Mouse (Mus musculus): ENCODE data around the gene Arhgap45. TPM values are rescaled to one million over a fixed set of nuclear protein-coding genes. Genes with fewer than 3 reads are reported as not detected.

Arhgap45 gene
- total RNA-seq, 1 experiment from 2014 or later, result 365 TPM

DNA sequence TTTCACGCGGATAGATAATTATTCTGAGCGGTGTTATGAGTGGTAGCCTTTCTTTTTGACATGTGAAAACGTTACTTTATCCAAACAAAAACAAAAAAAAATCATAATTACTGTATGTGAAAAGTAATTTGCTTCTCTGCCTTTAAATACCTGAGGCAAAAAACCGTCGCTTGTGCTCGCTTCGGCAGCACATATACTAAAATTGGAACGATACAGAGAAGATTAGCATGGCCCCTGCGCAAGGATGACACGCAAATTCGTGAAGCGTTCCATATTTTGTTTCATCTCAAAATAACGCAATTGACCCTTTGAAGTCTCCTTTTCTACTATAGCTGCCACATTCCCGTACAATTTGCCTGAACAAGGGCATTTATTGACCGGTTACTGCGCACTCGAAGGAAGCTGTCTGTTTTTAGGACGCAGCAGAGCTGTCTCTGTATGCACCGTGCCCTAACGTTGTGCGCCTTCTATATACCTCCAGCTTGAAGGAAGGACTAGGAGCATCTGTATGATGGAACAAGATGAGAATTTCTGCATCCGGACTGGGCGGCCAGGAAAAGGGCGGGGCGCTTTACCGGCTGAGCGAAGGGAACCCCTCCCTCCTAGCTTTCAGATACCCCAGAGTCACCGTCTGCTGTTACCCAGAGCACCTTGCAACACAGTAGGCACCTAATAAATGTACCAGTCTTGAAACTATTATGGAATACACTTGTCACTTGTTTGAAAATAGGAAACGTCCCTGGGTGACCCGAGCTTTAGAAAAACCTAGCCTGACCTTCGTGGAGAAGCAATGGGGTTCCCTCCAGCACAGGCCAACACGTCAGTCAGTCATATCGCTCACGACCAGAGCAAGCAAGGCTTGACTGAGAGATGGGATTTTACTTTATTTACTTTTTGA is 30.9 kb upstream of the Arhgap45 start:
- ATAC-seq (replicated peaks; ENCODE audit: insufficient number of reproducible peaks, low FRiP score, low TSS enrichment, poor library complexity, severe bottlenecking), result peak; percentile 2; the same call in 1 of the 2 replicates

DNA sequence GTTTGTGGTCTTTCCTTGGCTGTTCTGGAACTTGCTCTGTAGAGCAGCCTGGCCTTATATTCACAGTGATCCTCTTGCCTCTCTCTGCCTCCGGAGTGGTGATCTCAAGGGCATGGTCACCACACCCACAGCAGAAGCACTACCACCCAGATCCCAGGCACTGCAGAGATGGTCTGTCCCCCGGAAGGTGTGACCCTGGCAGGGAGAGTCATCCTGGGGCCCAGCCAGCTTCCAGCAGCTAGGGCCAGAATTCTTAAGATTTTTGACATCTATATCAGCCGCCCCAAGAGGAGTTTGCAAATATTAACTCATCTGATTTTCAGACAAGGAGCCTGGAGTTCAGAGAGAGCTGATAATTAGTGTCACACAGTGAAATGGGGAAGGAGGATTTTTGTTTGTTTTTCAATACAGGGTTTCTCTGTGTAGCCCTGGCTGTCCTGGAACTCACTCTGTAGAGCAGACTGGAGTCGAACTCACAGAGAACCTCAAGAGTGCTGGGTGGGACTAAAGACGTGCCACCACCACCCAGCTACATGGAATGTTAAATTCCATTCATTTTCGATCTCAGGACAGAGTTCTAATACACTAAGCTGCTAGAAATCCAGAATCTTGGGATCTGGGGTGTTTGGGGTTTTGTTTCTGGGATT is 30.1 kb upstream of the Arhgap45 start:
- no peak for ATAC-seq (replicated peaks; ENCODE audit: insufficient number of reproducible peaks, low FRiP score, low TSS enrichment, poor library complexity, severe bottlenecking)

DNA sequence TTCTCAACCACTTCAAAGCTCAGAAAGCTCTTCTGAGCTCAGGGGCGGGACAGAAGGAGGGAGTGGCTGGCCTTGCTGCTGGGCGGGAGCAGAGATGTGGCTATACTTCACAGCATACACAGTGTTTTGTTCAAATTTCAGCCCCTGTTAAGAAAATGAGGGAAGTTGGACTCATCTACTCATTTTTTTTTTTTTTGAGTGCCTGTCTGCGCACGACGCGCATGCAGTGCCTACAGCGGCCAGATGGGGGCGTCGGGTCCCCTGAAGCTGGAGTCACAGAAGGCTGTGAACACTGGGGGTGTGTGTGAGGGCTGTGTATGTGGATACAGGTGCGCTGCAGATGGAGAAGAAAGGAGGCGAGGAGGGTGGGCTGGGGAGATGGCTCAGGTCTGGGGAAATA is 29.5 kb upstream of the Arhgap45 start:
- ATAC-seq (replicated peaks; ENCODE audit: insufficient number of reproducible peaks, low FRiP score, low TSS enrichment, poor library complexity, severe bottlenecking), result peak; percentile 32

DNA sequence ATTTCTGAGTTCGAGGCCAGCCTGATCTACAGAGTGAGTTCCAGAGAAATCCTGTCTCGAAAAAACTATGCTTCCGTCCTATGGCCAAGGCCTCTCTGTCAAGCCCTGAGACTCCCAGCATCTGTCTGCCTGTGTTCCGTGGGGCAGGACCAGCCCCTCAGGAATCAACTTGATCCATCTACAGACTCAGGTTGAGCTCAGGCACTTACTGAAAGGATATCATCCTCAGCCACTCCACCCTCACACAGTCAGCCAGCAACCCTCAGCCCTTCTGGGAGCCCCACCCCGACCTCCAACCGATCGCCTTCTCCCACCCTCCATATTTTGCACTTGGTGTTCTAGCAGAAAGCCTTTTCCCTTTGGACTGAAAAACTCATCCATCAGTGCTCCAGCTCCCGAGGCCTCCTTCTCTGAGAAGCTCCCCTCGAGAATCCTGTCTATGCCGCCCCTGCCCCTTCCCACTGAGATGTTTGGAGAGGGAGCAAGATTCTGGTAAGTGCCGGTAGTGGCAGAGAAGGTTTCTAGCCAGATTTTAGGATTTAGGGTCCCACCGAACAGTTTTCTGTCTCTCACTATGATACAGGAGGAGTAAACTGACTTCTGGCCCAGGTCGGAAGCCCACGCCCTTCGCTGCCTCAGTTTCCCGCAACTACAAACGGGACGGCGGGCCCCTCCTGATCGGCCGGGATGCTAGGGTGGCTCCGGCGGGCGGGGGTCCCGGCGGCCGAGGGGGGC is 28.5 kb upstream of the Arhgap45 start:
- no peak for ATAC-seq (replicated peaks; ENCODE audit: insufficient number of reproducible peaks, low FRiP score, low TSS enrichment, poor library complexity, severe bottlenecking)

DNA sequence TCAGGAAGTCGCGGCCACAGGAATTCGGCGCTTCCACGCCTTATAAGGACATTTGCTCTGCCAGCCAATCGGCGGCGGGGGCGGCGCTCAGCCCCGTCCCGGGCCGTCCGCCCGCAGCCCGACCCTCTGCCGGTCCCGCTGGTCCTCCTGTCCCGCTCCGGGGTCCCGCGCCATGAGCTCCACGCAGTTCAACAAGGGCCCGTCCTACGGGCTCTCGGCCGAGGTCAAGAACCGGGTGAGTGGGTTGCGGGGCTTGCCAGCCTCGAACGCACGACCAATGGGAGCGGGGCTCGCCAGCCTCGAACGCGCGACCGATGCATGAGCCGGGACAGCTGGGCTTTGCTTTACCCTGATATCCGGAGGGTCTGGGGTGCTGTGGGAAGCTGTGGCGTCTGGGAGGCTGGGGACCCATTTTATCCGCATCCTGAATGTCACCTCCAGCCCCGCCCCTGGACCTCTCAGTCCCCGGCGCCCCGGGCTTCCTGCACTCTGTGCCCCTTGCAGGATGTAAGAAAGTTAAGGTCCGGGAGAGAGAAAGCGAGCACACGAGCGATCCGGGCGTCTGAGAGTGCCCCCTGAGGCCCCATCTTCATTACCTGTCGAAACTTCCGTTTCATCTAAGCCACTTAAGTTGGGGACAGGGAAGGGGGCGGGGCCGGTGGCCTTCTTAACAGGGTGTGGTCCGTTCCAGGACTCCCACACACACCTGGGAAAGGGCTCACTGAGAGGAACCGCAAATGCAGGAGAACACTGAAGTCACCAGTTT is 27.8 kb upstream of the Arhgap45 start, which contains the start of gene Cnn2:
TSS of gene Cnn2 (plus strand) at position 79 of the 766 bp plus-strand sequence.
- ATAC-seq (replicated peaks; ENCODE audit: insufficient number of reproducible peaks, low FRiP score, low TSS enrichment, poor library complexity, severe bottlenecking), result no peak

DNA sequence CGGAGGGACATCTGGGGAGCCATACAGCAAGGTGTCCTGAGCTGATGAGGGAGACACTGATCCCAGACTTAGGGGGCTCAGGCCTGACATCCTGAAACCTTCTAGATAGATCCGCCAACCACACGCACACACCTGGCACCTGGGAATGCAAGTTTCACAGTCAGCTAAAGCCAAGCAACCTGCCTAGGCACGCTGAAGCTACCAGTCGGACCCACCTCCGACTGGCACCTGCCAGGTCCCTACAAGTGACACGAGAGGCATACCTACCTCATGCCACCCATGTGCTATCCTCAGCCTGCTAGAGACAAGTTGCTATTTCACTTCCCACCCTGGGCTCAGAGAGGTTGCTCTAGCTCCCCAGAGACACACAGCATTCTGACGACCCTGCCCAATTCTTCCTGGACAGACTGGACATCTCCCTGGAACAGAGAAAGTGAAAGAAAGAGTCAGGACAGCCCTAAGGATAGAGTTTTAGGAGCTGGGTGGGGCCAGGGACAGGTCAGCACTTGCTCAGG is 27.1 kb upstream of the Arhgap45 start:
- no peak for ATAC-seq (replicated peaks; ENCODE audit: insufficient number of reproducible peaks, low FRiP score, low TSS enrichment, poor library complexity, severe bottlenecking)

DNA sequence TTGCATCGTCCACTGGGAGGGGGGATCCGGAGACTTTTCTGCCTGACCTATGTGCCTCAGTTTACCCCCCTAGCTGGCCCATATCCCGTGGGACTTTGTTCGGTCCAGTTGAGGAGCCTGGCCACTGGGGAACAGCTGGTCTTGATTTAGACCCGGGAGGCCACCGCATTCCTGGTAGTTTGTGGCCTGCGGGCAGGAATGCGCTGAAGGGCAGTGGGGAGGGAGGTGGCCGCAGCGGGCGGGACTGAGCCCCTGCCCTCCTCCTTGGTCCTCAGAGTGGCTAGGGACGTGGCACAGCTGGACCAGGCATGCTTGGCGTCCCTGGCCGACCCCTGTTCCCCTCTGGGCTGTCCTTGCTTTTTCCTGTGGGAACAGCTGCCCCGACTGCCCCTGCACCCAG is 26.6 kb upstream of the Arhgap45 start:
- ATAC-seq (replicated peaks; ENCODE audit: insufficient number of reproducible peaks, low FRiP score, low TSS enrichment, poor library complexity, severe bottlenecking), result no peak

DNA sequence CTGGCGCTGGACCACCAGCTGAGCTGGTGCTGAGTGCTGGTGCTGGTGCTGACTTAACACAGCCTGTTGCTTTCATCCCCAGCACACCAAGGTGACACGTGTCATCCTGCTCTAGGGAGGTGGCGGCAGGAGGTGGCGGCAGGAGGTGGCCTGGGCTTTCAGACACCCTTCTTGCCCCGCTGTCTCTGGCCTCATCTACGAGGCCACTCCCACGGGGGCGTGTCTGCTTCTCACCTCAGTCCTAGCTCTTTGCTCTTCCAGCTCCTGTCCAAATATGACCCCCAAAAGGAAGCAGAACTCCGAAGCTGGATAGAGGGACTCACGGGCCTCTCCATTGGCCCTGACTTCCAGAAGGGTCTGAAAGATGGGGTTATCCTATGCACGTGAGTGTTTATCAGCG is 25.4 kb upstream of the Arhgap45 start:
- no peak for ATAC-seq (replicated peaks; ENCODE audit: insufficient number of reproducible peaks, low FRiP score, low TSS enrichment, poor library complexity, severe bottlenecking)

DNA sequence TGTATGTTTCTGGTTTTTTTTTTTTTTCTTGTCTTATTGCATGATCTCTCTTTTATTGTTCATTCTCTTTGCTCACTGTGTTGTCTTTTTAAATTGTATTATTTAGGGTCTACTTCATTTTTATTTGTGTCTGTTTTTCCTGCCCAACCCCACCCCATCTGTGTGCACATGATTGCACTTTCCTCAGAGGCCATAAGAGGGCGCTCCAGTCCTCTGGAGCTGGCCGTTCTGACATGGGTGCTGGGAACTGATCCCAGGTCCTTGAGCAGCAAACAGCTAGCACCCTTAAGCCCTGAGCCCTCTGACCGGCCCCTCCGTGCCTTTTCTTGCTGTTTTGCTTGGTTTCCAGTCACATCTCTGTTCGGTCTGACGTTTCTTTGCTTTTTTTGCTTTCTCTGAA is 24.9 kb upstream of the Arhgap45 start:
- ATAC-seq (replicated peaks; ENCODE audit: insufficient number of reproducible peaks, low FRiP score, low TSS enrichment, poor library complexity, severe bottlenecking), result no peak

DNA sequence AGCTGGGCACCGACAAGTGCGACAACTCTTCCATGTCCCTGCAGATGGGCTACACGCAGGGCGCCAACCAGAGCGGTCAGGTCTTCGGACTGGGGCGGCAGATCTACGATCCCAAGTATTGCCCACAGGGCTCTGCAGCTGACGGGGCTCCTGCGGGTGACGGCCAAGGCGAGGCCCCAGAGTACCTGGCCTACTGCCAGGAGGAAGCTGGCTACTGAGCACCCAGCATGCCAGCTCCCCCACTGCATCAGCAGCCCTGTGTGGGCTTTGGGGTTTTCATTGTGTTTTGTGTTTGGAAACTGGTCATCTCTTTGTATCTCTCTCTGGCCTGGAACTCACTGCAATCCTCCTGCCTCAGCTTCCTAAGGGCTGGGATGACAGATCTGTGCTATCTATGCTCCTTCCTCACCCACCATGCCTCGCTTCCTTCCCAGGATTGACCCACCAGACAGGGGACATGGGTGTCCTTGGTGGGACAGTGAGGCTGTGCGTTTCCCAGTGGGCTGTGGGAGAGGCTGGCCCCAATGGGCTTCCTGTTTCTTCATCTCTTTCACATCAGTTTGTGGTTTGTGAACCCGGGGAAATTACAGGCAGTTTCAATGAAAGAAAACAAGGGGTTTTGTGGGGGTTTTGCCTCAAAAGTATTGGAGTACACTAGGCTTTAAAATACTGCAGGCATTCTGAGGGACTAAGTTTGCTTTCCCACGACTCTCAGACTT is 21.9 kb upstream of the Arhgap45 start:
- 0 out of 2 replicates have a peak, but pooled peaks have one; percentile 14 for ATAC-seq (replicated peaks; ENCODE audit: insufficient number of reproducible peaks, low FRiP score, low TSS enrichment, poor library complexity, severe bottlenecking)

DNA sequence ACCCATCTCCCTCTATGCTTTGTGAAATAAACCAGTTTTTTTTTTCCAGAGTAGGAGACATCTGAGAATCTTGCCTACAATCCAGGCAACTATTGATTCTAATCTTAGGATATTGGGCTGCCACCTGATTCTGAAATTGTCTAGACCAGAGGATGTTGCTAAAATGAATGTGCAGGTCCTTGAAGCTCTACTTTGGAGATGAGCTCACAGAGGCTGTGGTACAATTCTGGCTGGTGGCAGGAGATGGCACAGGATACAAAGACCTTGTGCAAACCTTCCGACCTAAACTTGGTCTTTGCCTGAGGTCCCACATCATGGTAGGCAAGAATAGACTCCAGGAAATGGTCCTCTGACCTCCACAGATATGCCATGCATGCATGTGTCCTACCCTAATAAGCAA is 20.8 kb upstream of the Arhgap45 start:
- no peak for ATAC-seq (replicated peaks; ENCODE audit: insufficient number of reproducible peaks, low FRiP score, low TSS enrichment, poor library complexity, severe bottlenecking)

DNA sequence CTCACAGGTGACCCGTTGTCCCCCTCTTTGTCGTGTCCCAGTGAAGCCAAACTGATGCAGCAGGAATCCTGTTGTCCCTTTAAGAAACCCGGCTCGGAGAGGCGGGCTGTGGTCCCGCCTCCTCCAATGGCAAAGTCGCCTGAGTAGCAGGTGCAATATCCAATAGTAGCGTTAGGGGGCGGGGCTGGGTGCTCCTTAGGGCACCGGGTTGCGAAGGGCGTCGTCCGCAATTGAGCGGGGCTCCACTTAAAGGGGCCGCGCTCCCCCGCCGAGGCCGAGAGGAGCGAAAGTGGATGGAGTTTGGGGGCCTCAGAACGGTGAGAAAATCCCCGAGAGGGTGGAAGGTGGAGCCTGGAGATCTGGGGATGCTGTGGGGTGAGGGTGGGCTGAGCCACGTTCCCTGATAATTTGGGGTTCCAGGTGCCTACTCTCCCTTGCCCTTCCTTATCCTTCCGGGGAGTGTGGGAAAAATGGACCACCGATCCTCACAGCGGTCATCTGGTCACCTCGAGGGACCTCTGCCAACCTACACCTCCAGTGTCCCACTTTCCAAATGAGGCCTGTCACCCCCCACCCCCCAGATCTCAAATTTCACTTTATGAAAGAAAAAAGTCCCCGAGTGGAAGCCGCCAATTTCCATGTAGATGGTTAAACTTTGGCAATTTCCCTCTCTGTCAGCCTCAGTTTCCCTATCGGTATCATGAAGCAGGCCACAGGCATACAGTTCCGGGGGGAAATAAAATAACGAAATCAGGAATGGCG is 20.0 kb upstream of the Arhgap45 start, which contains the start of gene Abca7:
TSS of gene Abca7 (plus strand) at position 223 of the 762 bp plus-strand sequence.
- peak; percentile 86 for ATAC-seq (replicated peaks; ENCODE audit: insufficient number of reproducible peaks, low FRiP score, low TSS enrichment, poor library complexity, severe bottlenecking)

DNA sequence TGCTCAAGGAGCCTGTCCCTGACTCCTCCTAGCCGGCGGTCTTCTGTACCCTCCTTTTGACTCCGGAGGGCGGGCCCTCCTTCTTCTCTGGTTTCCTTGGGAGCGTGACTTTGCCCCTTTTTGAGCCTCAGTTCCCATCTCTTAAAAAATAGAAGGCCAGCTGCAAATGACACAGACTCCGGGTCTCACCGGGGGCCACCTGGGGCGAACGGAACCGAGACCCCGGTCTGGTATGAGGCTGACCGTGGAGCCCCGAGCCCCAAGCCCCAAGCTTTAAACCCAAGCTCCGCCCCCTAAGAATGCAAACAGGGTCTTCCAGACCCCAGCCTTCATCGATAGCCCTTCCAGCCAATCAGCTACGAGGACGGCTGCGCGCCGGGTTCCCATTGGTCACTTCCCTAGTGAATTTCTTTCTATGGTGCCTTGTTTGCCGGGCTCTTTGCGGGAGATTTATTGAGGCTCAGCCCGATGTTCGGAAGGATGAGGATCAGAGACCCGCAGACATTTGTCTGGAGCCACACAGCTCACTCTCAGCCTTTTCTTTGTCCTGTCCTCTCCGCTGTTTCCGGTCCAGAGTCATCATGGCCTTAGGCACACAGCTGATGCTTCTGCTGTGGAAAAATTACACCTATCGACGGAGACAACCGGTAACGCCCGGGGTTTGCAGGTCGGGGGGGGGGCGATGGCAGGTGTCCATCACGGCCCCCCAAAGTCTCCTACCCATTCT is 19.3 kb upstream of the Arhgap45 start:
- ATAC-seq (replicated peaks; ENCODE audit: insufficient number of reproducible peaks, low FRiP score, low TSS enrichment, poor library complexity, severe bottlenecking), result 0 out of 2 replicates have a peak, but pooled peaks have one; percentile 20

DNA sequence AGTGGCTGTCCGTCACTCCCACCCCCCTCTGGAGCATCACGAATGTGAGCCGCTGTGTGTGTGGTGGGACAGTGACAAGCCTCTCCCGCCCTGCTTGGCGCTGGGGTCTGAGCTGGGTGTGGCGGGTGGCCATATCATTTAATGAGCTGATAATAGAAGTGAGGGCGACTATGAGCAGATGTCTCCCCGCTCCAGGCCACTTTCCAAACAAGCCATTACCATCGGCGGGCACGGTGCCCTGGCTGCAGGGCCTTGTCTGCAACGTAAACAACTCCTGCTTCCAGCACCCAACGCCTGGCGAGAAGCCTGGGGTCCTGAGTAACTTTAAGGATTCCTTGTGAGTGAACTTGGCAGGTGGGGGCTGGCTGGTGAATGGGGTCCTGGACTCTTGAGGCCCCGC is 18.6 kb upstream of the Arhgap45 start:
- no peak for ATAC-seq (replicated peaks; ENCODE audit: insufficient number of reproducible peaks, low FRiP score, low TSS enrichment, poor library complexity, severe bottlenecking)

DNA sequence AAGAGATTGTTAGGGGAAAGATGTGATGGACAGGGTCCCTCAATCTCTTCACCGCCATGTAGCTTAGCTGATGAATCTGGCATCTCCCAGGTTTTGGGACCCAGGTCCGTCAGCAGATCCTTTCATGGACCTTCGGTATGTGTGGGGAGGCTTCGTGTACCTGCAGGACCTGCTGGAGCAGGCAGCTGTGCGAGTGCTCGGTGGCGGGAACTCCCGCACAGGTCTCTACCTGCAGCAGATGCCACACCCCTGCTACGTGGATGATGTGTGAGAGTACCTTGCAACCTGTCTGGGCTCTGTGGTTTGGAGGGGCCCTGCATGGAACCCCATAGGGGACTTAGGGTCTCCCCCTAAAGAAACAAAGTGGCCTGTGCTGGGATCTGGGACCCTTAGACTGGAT is 14.5 kb upstream of the Arhgap45 start:
- ATAC-seq (replicated peaks; ENCODE audit: insufficient number of reproducible peaks, low FRiP score, low TSS enrichment, poor library complexity, severe bottlenecking), result no peak

DNA sequence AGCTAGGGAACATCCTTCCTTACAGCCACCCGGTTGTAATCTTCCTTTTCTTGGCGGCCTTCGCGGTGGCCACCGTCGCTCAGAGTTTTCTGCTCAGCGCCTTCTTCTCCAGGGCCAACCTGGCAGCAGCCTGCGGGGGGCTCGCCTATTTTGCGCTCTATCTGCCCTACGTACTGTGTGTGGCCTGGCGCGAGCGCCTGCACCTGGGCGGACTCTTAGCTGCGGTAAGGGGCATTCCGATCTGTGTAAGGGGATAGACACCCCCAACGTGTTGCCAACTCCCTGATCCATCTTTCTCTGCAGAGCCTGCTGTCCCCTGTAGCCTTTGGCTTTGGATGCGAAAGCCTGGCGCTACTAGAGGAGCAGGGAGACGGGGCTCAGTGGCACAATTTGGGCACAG is 13.6 kb upstream of the Arhgap45 start:
- ATAC-seq (replicated peaks; ENCODE audit: insufficient number of reproducible peaks, low FRiP score, low TSS enrichment, poor library complexity, severe bottlenecking), result no peak
